Mouse (Mus musculus): ENCODE results near the gene Trit1.

- TF ChIP-seq CTCF (IDR thresholded peaks at IDR 0.05; ENCODE audit: low read depth, low read length) (no peak), POLR2A (IDR thresholded peaks at IDR 0.05; ENCODE audit: extremely low read depth, insufficient read depth, low read length) (no peak)
Measured at GRCm38 (mm10) chr4:123080791-123081190, 64.4 kb downstream of the Trit1 start.
